ENCODE assay signal across 8 mouse cellular contexts in the genomic region with DNA sequence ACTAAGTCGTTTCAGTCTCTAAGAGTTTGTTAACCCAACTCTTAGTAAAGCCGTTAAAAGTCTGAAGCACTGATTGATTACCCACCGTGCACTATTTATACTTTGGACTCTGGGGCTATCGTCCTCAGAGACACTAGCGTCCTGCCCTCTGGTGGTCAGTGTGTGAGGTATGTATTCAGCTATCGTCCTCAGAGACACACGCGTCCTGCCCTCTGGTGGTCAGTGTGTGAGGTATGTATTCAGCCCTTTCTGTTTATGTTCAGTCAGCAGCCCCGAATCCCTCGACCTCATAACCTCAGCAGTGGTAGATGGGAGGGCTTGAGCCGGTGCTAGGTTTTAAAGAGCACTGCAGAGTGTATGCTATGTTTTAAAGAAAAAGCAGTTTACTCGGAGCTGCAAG. TPM values are rescaled to one million over a fixed set of nuclear protein-coding genes. Genes with fewer than 3 reads are reported as not detected.
A peak's percentile ranks its signal among the peaks of the same experiment; 100 is the strongest.
DNase-seq lines count a peak whose midpoint lies in the region; ATAC-seq and TF ChIP-seq lines count a peak whose summit lies in the region.

No protein-coding gene starts in this region.

- peak overlapping the region in 1 of 2 experiments; percentile 44; a peak in 3 of 4 replicates for H3K4me3 ChIP-seq in MEL (ENCODE audit: control insufficient read depth in 1 of 2, insufficient read depth in 1 of 2, low read depth in 2 of 2, low read length in 2 of 2)
- no peak overlapping the region for H3K4me3 ChIP-seq in forebrain, embryonic 12.5 days (replicated peaks)

- H3K4me1 ChIP-seq in MEL (ENCODE audit: control insufficient read depth in 1 of 2, insufficient read depth in 2 of 2, low read length in 2 of 2), result peaks cover 6 to 14% of the 10 kb centered on the region in 2 experiments; a peak in 2 of 4 replicates
- no peaks in the 10 kb centered on the region for H3K4me1 ChIP-seq in forebrain, embryonic 12.5 days

- peak; percentile 70 for ATAC-seq in forebrain, embryonic 12.5 days (ENCODE audit: low FRiP score)

- DNase-seq in MEL (ENCODE audit: low read depth, low spot score), result peak; percentile 89
- peak; percentile 77 for DNase-seq in c-Kit-positive CD71-positive TER-119-positive erythroid progenitor cells, embryonic 14.5 days (ENCODE audit: low spot score)
- DNase-seq in heart, postnatal 4 days, result peak; percentile 82
- peak; percentile 62 to 72 for DNase-seq in layer of hippocampus, adult 8-10 months (ENCODE audit: low spot score in 2 of 2)
- peak; percentile 88 for DNase-seq in lung, postnatal 10 days
- peak; percentile 89 for DNase-seq in retina, embryonic 14.5 days (ENCODE audit: low spot score)
- peak; percentile 87 for DNase-seq in thymus, postnatal 4 days

- TF ChIP-seq RAD21 in MEL (IDR thresholded peaks at IDR 0.05; ENCODE audit: low read depth, low read length), result peak; percentile 73

- no peaks in the 10 kb centered on the region for H3K79me2 ChIP-seq in MEL (ENCODE audit: control insufficient read depth, insufficient read depth, low read length, poor library complexity)

- H3K9me3 ChIP-seq in MEL (replicated peaks; ENCODE audit: insufficient read depth, low read length), result no peaks in the 10 kb centered on the region
- 0 out of 2 replicates have a peak, but pooled peaks cover 4% of the 10 kb centered on the region for H3K9me3 ChIP-seq in forebrain, embryonic 12.5 days

- H3K27ac ChIP-seq in MEL (ENCODE audit: control insufficient read depth, low read depth, low read length), result no peak overlapping the region
- H3K27ac ChIP-seq in forebrain, embryonic 12.5 days, result no peak overlapping the region

- TF ChIP-seq EP300 in MEL (IDR thresholded peaks at IDR 0.05; ENCODE audit: low read depth in 1 of 2, low read length in 2 of 2), result no peak

- WGBS in forebrain, embryonic 12.5 days, result 43% methylated on average over 12 of the region's 12 CpGs

- no peaks in the 10 kb centered on the region for H3K27me3 ChIP-seq in MEL (ENCODE audit: control insufficient read depth in 1 of 2, insufficient read depth in 2 of 2, low read length in 2 of 2)
- no peaks in the 10 kb centered on the region for H3K27me3 ChIP-seq in forebrain, embryonic 12.5 days

- peak overlapping the region; percentile 49; the same call in 1 of the 2 replicates for H3K9ac ChIP-seq in MEL (ENCODE audit: control insufficient read depth, low read depth, low read length, poor library complexity, severe bottlenecking)
- H3K9ac ChIP-seq in forebrain, embryonic 12.5 days, result no peak overlapping the region

- TF ChIP-seq CTCF in MEL (IDR thresholded peaks at IDR 0.05 in 2 of 3, conservative IDR thresholded peaks at IDR 0.05 in 1 of 3; ENCODE audit: control insufficient read depth in 1 of 3, insufficient read depth in 1 of 3, low read depth in 2 of 3, low read length in 3 of 3, poor library complexity in 1 of 3, severe bottlenecking in 1 of 3), result peak in 2 of 3 experiments; percentile 91 to 92; a peak in 5 of 6 replicates

- TF ChIP-seq POLR2A in MEL (IDR thresholded peaks at IDR 0.05; ENCODE audit: control insufficient read depth in 1 of 2, insufficient read depth in 1 of 2, low read depth in 1 of 2, low read length in 2 of 2, poor library complexity in 1 of 2), result no peak

- no peak overlapping the region for H3K4me2 ChIP-seq in forebrain, embryonic 12.5 days

- H3K36me3 ChIP-seq in MEL (ENCODE audit: control insufficient read depth in 1 of 2, insufficient read depth in 2 of 2, low read length in 2 of 2), result peaks cover 0 to 13% of the 10 kb centered on the region in 2 experiments; a peak in 2 of 4 replicates
- peaks cover 44% of the 10 kb centered on the region for H3K36me3 ChIP-seq in forebrain, embryonic 12.5 days (replicated peaks)

TF ChIP-seq in MEL, 35 proteins besides CTCF, POLR2A, EP300 and RAD21:
- no peak for TF ChIP-seq TCF12 (IDR thresholded peaks at IDR 0.05; ENCODE audit: low read depth, low read length)
- no peak for TF ChIP-seq GATA1 (IDR thresholded peaks at IDR 0.05; ENCODE audit: low read depth, low read length)
- TF ChIP-seq SIN3A (IDR thresholded peaks at IDR 0.05; ENCODE audit: low read length), result 0 out of 2 replicates have a peak, but pooled peaks have one; percentile 21
- no peak for TF ChIP-seq KAT2A (conservative IDR thresholded peaks at IDR 0.05; ENCODE audit: low read depth, low read length)
- TF ChIP-seq SMC3 (IDR thresholded peaks at IDR 0.05; ENCODE audit: low read depth, low read length), result peak; percentile 92
- no peak for TF ChIP-seq CHD2 (IDR thresholded peaks at IDR 0.05; ENCODE audit: low read length)
- no peak for TF ChIP-seq MEF2A (IDR thresholded peaks at IDR 0.05; ENCODE audit: extremely low read depth, insufficient replicate concordance, low read depth, low read length, poor library complexity, severe bottlenecking)
- peak; percentile 68 for TF ChIP-seq ZC3H11A (IDR thresholded peaks at IDR 0.05; ENCODE audit: low read depth, low read length)
- TF ChIP-seq E2F4 (IDR thresholded peaks at IDR 0.05; ENCODE audit: borderline replicate concordance, low read depth, low read length), result no peak
- no peak for TF ChIP-seq RCOR1 (IDR thresholded peaks at IDR 0.05; ENCODE audit: low read depth, low read length)
- no peak for TF ChIP-seq NELFE (IDR thresholded peaks at IDR 0.05; ENCODE audit: low read depth, low read length)
TF ChIP-seq in MEL: peak in this region for 3.

RNA-seq across cellular contexts. Expression of a gene that starts 13.7 kb away (rescaled TPM):
- 3.0 and 3.3 TPM in 2 replicates for total RNA-seq in MEL (2012; rRNA removed)
- 1 to 10 TPM in 1 of 2 experiments, not detected in 1; 3.6 TPM for polyA plus RNA-seq in MEL (2012; ENCODE audit: insufficient read depth in 1 of 2, insufficient read length in 2 of 2, low read depth in 1 of 2, low replicate concordance in 2 of 2, missing spikeins in 1 of 2)
- 32.4 and 36.1 TPM in 2 replicates for polyA plus RNA-seq in forebrain, embryonic 12.5 days (2016; fragmentation: Nextera tagmentation; extraction: Ambion mirVana)
- 1 to 10 TPM; 4.3 to 4.8 TPM for total RNA-seq in heart, postnatal 4 days (2021)
- total RNA-seq in layer of hippocampus, adult 8-10 months (2022), result 100 to 1,000 TPM; 202 to 270 (median 245) TPM

Comparison
In these comparisons a context has a peak if more than half of its experiments do, and no peak if none do; other contexts are left out.
1. RNA of a gene that starts 13.7 kb away (total RNA-seq): 202 to 270 TPM in layer of hippocampus, adult 8-10 months; 4.3 to 4.8 TPM in heart, postnatal 4 days and 3.0 to 3.3 TPM in MEL; every median in the first group is over 10 times any median in the second.
2. Peak in every context shown above with its lines, with median percentiles within 50 percentile points of each other: DNase-seq.